Comparison of ENCODE assay signal across 9 mouse cellular contexts in genomic region chr2:180569028-180569643, GRCm38 (mm10). TPM values are rescaled to one million over a fixed set of nuclear protein-coding genes. Genes with fewer than 3 reads are reported as not detected.
DNase-seq lines count a peak whose midpoint lies in the region; ATAC-seq and TF ChIP-seq lines count a peak whose summit lies in the region.
"Had no signal": no experiment of that assay in that cellular context is flagged by ENCODE, and none has a peak within 500 bp of the region (broad histone marks: within the 10 kb centered on the region; RNA-seq: fewer than 3 reads in every experiment).

No protein-coding gene starts in this region.

- DNase-seq in adrenal gland, adult 8-10 months, result peak; percentile 30
- peak; percentile 61 to 67 for DNase-seq in gastrocnemius, postnatal 36 days
- peak; percentile 52 for DNase-seq in kidney, postnatal 0 days (ENCODE audit: low spot score)
- DNase-seq in urinary bladder, postnatal 25 days (ENCODE audit: low spot score), result no peak
- no peak for DNase-seq in right cerebral cortex, postnatal 36 days (ENCODE audit: low spot score in 2 of 2)

- ATAC-seq in hindbrain, embryonic 16.5 days, result 0 out of 2 replicates have a peak, but pooled peaks have one; percentile 73
- no peak for ATAC-seq in hindbrain, embryonic 12.5 days (ENCODE audit: low FRiP score)
- no peak for ATAC-seq in kidney, postnatal 0 days (replicated peaks; ENCODE audit: low FRiP score, low read depth)
- ATAC-seq in frontal cortex, adult (ENCODE audit: low TSS enrichment), result no peak

- H3K4me3 ChIP-seq in hindbrain, embryonic 16.5 days (ENCODE audit: low read length), result no peak overlapping the region
- no peak overlapping the region for H3K4me3 ChIP-seq in hindbrain, embryonic 12.5 days
- no peak overlapping the region for H3K4me3 ChIP-seq in kidney, postnatal 0 days (replicated peaks; ENCODE audit: low read depth, low read length)
- H3K4me3 ChIP-seq: neural tube, embryonic 12.5 days had no signal

- intact Hi-C loops in gastrocnemius, postnatal 36 days (cut with DNase I), result loop anchor here (5.0 kb wide), 1 partner anchor 178 kb away; no protein-coding TSS in a partner anchor

- H3K36me3 ChIP-seq in hindbrain, embryonic 16.5 days (ENCODE audit: control insufficient read depth, insufficient read depth, low read length), result no peaks in the 10 kb centered on the region
- H3K36me3 ChIP-seq in hindbrain, embryonic 12.5 days, result no peaks in the 10 kb centered on the region
- no peaks in the 10 kb centered on the region for H3K36me3 ChIP-seq in kidney, postnatal 0 days (ENCODE audit: insufficient read depth, low read length)
- H3K36me3 ChIP-seq: neural tube, embryonic 12.5 days had no signal

- no peak for TF ChIP-seq CTCF in kidney, postnatal 0 days (IDR thresholded peaks at IDR 0.05; ENCODE audit: low read depth)

- no peak overlapping the region for H3K9ac ChIP-seq in hindbrain, embryonic 16.5 days (ENCODE audit: low read depth, low read length)
- no peak overlapping the region for H3K9ac ChIP-seq in hindbrain, embryonic 12.5 days
- H3K9ac ChIP-seq in kidney, postnatal 0 days (ENCODE audit: low read depth, low read length), result no peak overlapping the region
- H3K9ac ChIP-seq: neural tube, embryonic 12.5 days had no signal

- H3K27me3 ChIP-seq in hindbrain, embryonic 16.5 days (replicated peaks; ENCODE audit: control insufficient read depth, insufficient read depth, low read length), result no peaks in the 10 kb centered on the region; the same call in 1 of the 2 replicates
- peaks cover 8% of the 10 kb centered on the region for H3K27me3 ChIP-seq in hindbrain, embryonic 12.5 days
- H3K27me3 ChIP-seq in kidney, postnatal 0 days (ENCODE audit: insufficient read depth, low read length), result no peaks in the 10 kb centered on the region
- H3K27me3 ChIP-seq: neural tube, embryonic 12.5 days had no signal

- no peak overlapping the region for H3K27ac ChIP-seq in hindbrain, embryonic 16.5 days (ENCODE audit: low read depth, low read length)
- no peak overlapping the region for H3K27ac ChIP-seq in hindbrain, embryonic 12.5 days
- no peak overlapping the region for H3K27ac ChIP-seq in kidney, postnatal 0 days
- H3K27ac ChIP-seq: neural tube, embryonic 12.5 days had no signal

- no peak overlapping the region for H3K4me2 ChIP-seq in hindbrain, embryonic 16.5 days (ENCODE audit: low read length)
- H3K4me2 ChIP-seq in hindbrain, embryonic 12.5 days (replicated peaks), result no peak overlapping the region
- no peak overlapping the region for H3K4me2 ChIP-seq in kidney, postnatal 0 days (ENCODE audit: low read length)
- H3K4me2 ChIP-seq: neural tube, embryonic 12.5 days had no signal

- H3K9me3 ChIP-seq in hindbrain, embryonic 16.5 days (ENCODE audit: control insufficient read depth, low read length), result no peaks in the 10 kb centered on the region
- H3K9me3 ChIP-seq in hindbrain, embryonic 12.5 days (replicated peaks), result no peaks in the 10 kb centered on the region
- no peaks in the 10 kb centered on the region for H3K9me3 ChIP-seq in kidney, postnatal 0 days (replicated peaks; ENCODE audit: low read length)
- H3K9me3 ChIP-seq: neural tube, embryonic 12.5 days had no signal

- 36% methylated on average over 3 of the region's 3 CpGs for WGBS in hindbrain, embryonic 16.5 days
- 56% methylated on average over 3 of the region's 3 CpGs for WGBS in hindbrain, embryonic 12.5 days
- WGBS in kidney, postnatal 0 days, result 20% methylated on average over 3 of the region's 3 CpGs

- peaks cover 9% of the 10 kb centered on the region for H3K4me1 ChIP-seq in hindbrain, embryonic 16.5 days (ENCODE audit: control insufficient read depth, insufficient read depth, low read depth, low read length)
- peaks cover 7% of the 10 kb centered on the region; the same call in 1 of the 2 replicates for H3K4me1 ChIP-seq in hindbrain, embryonic 12.5 days
- peaks cover 3% of the 10 kb centered on the region; the same call in 1 of the 2 replicates for H3K4me1 ChIP-seq in kidney, postnatal 0 days (replicated peaks; ENCODE audit: insufficient read depth, low read length)

RNA-seq across cellular contexts. Expression of gene Mrgbp, which starts 12.0 kb away (rescaled TPM):
- polyA plus RNA-seq in hindbrain, embryonic 16.5 days (2015; fragmentation: Nextera tagmentation; extraction: Ambion mirVana), result 36.8 and 38.1 TPM in 2 replicates
- 41.7 and 43.3 TPM in 2 replicates for polyA plus RNA-seq in hindbrain, embryonic 12.5 days (2016; fragmentation: Nextera tagmentation; extraction: Ambion mirVana)
- 10 to 100 TPM; 16.1 to 23.9 (median 20.1) TPM for total RNA-seq in adrenal gland, adult 8-10 months (2022)
- total RNA-seq in gastrocnemius, postnatal 36 days (2021), result 1 to 10 TPM; 4.2 to 5.3 TPM
- 32.1 and 34.1 TPM in 2 replicates for polyA plus RNA-seq in kidney, postnatal 0 days (2015; fragmentation: Nextera tagmentation; extraction: Ambion mirVana)

RNA-seq across cellular contexts. Expression of gene Ogfr, which starts 19.9 kb away (rescaled TPM):
- polyA plus RNA-seq in hindbrain, embryonic 16.5 days (2015; fragmentation: Nextera tagmentation; extraction: Ambion mirVana), result 82.2 and 83.4 TPM in 2 replicates
- 96.5 and 96.6 TPM in 2 replicates for polyA plus RNA-seq in hindbrain, embryonic 12.5 days (2016; fragmentation: Nextera tagmentation; extraction: Ambion mirVana)
- total RNA-seq in adrenal gland, adult 8-10 months (2022), result 10 to 100 TPM; 36.1 to 41.6 (median 40.6) TPM
- total RNA-seq in gastrocnemius, postnatal 36 days (2021), result 10 to 100 TPM; 20.4 to 21.4 TPM
- polyA plus RNA-seq in kidney, postnatal 0 days (2015; fragmentation: Nextera tagmentation; extraction: Ambion mirVana), result 52.1 and 54.5 TPM in 2 replicates

RNA-seq across cellular contexts. Expression of gene Col9a3, which starts 28.5 kb away (rescaled TPM):
- polyA plus RNA-seq in hindbrain, embryonic 16.5 days (2015; fragmentation: Nextera tagmentation; extraction: Ambion mirVana), result 92.8 and 93.2 TPM in 2 replicates
- 171 and 195 TPM in 2 replicates for polyA plus RNA-seq in hindbrain, embryonic 12.5 days (2016; fragmentation: Nextera tagmentation; extraction: Ambion mirVana)
- under 1 TPM in 3 of 4 experiments, not detected in 1; 0.22 to 0.40 (median 0.35) TPM for total RNA-seq in adrenal gland, adult 8-10 months (2022)
- under 1 TPM in 1 of 2 experiments, not detected in 1; 0.15 TPM for total RNA-seq in gastrocnemius, postnatal 36 days (2021)
- polyA plus RNA-seq in kidney, postnatal 0 days (2015; fragmentation: Nextera tagmentation; extraction: Ambion mirVana), result 4.0 and 5.1 TPM in 2 replicates

Comparison
In these comparisons a context has a peak if more than half of its experiments do, and no peak if none do; other contexts are left out.
1. DNase-seq: peak in adrenal gland, adult 8-10 months (single experiment), gastrocnemius, postnatal 36 days (2 of 2) and kidney, postnatal 0 days (single experiment); none in urinary bladder, postnatal 25 days (single experiment) and right cerebral cortex, postnatal 36 days (0 of 2).
2. RNA of gene Col9a3, which starts 28.5 kb away (polyA plus RNA-seq): 171 to 195 TPM in hindbrain, embryonic 12.5 days and 92.8 to 93.2 TPM in hindbrain, embryonic 16.5 days; 4.0 to 5.1 TPM in kidney, postnatal 0 days; every median in the first group is over 10 times any median in the second.